Mouse (Mus musculus): Measurements from ENCODE around the gene Kcna1. TPM values are rescaled to one million over a fixed set of nuclear protein-coding genes. Genes with fewer than 3 reads are reported as not detected.

Kcna1 gene
- polyA plus RNA-seq, 1 experiment = 71.1 TPM

GRCm38 (mm10) chr6:126595130-126595529 is 51.1 kb downstream of the Kcna1 start:
- Histone ChIP-seq H3K27me3 (ENCODE audit: control insufficient read depth, insufficient read depth, low read length) (no peaks in the 10 kb centered on the region), H3K4me1 (ENCODE audit: control insufficient read depth, insufficient read depth, low read length) (peaks cover 78% of the 10 kb centered on the region), H3K27ac (ENCODE audit: insufficient read depth, low read length) (peak overlapping the region; percentile 91), H3K4me3 (replicated peaks; ENCODE audit: insufficient read depth, low read depth, low read length) (no peak overlapping the region)
- 36% methylated on average over 5 of the region's 5 CpGs for WGBS
- DNase-seq = peak; percentile 51 to 53
- TF ChIP-seq POLR2A (IDR thresholded peaks at IDR 0.05; ENCODE audit: borderline replicate concordance, insufficient read depth, low read length) (no peak), CTCF (IDR thresholded peaks at IDR 0.05; ENCODE audit: borderline replicate concordance, insufficient read depth, low read depth, low read length) (no peak)

GRCm38 (mm10) chr6:126594365-126594764 is 51.8 kb downstream of the Kcna1 start:
- H3K27ac ChIP-seq (ENCODE audit: insufficient read depth, low read length) = peak overlapping the region; percentile 73
- no peaks in the 10 kb centered on the region for H3K27me3 ChIP-seq (ENCODE audit: control insufficient read depth, insufficient read depth, low read length)
- 31% methylated on average over 8 of the region's 8 CpGs for WGBS
- no peak for DNase-seq
- H3K4me3 ChIP-seq (replicated peaks; ENCODE audit: insufficient read depth, low read depth, low read length) = no peak overlapping the region
- TF ChIP-seq POLR2A (IDR thresholded peaks at IDR 0.05; ENCODE audit: borderline replicate concordance, insufficient read depth, low read length) (no peak), CTCF (IDR thresholded peaks at IDR 0.05; ENCODE audit: borderline replicate concordance, insufficient read depth, low read depth, low read length) (no peak)
- peaks cover 71% of the 10 kb centered on the region for H3K4me1 ChIP-seq (ENCODE audit: control insufficient read depth, insufficient read depth, low read length)

GRCm38 (mm10) chr6:126593336-126593735 is 52.8 kb downstream of the Kcna1 start:
- H3K27me3 ChIP-seq (ENCODE audit: control insufficient read depth, insufficient read depth, low read length) = no peaks in the 10 kb centered on the region
- TF ChIP-seq POLR2A (IDR thresholded peaks at IDR 0.05; ENCODE audit: borderline replicate concordance, insufficient read depth, low read length) (no peak), CTCF (IDR thresholded peaks at IDR 0.05; ENCODE audit: borderline replicate concordance, insufficient read depth, low read depth, low read length) (no peak)
- WGBS = 65% methylated on average over 4 of the region's 4 CpGs
- H3K27ac ChIP-seq (ENCODE audit: insufficient read depth, low read length) = peak overlapping the region; percentile 28; the same call in 1 of the 2 replicates
- peaks cover 69% of the 10 kb centered on the region for H3K4me1 ChIP-seq (ENCODE audit: control insufficient read depth, insufficient read depth, low read length)
- no peak overlapping the region for H3K4me3 ChIP-seq (replicated peaks; ENCODE audit: insufficient read depth, low read depth, low read length)
- DNase-seq = no peak

Other genes with a start within 250 kb of the Kcna1 start
- 0.80 and 1.0 TPM in 2 replicates for gene Kcna5, start 111.0 kb downstream of the Kcna1 start, polyA plus RNA-seq (2012; rRNA removed)
- 44.2 and 47.3 TPM in 2 replicates for gene Kcna6, start 94.3 kb upstream of the Kcna1 start, polyA plus RNA-seq (2012; rRNA removed)
- 187 and 190 TPM in 2 replicates for gene Ndufa9, start 202.8 kb upstream of the Kcna1 start, polyA plus RNA-seq (2012; rRNA removed)
- 0.05 and 0.10 TPM in 2 replicates for gene Akap3, start 206.7 kb upstream of the Kcna1 start, polyA plus RNA-seq (2012; rRNA removed)